Mouse (Mus musculus) yolk sac, embryonic 10.5 days (tissue): ENCODE measurements around the gene Baz2b.
"Not testable (repeated sequence)": the region's sequence is repeated elsewhere in the genome, so short reads cannot be mapped to it uniquely, and the experiment has no call there.

Experiments
- DNase-seq: peaks from one replicate; pipeline ENCODE4 v3.0.0-alpha.2; 2017; ENCODE audit warnings: low spot score

Baz2b gene

DNA sequence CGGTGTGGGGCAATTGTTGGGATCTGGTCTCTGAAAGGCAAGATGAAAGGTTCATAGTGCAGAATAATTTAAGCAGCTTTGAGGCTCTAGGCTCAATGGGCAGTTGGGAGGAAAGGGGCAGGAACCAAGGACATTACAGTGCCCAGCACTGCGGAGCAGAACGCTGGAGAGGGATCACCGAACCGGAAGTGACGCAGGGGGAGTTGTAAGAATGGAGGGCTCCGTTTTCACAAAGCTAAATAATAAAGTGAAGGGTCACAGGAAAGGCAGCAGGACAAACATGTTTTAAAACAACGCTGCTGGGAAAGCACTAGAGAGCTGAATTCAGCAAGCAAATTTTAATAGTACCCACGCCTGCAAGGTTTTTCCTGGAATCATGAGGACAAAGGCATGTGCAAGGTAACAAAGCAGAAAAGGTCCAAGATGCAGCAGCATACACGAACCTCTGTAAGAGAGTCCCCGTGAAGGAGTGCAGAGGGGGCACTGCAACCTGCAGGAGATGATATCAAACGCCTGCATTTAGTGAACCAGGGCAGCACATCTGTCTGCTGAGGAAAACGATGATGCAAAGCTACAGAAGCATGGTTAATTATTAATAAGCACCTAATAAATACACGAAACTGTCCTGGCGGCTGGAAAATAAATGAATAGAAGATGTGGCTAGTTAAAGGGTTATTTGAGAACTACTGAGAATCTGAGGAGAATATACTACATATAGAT is 120.0 kb downstream of the Baz2b start:
- DNase-seq: no peak

DNA sequence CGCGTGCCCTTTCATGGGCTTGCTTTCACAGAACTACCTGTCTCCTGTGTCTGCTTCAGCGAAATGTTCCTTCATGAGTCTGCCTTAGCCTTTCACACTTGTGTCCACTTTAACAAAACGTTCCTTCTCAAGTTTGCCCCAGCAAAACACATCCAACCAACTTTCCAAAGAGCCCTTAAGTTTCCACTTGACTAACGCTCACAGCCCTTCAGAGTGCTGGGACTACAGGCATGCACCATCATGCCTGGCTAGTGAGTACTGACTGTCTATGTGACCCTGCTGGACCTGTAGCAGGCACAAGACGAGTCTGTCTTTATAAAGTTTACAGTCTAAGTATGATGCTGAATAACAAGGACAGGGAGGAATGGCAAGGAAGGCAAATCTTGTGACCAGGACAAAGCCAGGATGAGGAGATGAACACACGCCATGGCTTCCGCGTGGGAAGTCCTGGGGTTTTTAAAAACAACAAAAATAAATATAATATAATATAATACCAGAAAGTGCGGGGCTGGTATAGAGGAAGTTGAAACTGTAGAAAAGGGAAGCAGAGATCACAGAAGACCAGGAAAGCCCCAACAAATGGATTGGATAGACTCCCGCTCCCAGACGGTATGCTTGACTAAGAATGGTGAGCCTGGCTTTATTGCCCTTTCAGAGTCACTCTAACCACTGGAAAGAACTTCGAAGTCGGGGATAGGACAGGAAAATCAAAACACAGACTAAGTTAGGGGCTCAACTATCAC is 120.7 kb downstream of the Baz2b start:
- DNase-seq: no peak

DNA sequence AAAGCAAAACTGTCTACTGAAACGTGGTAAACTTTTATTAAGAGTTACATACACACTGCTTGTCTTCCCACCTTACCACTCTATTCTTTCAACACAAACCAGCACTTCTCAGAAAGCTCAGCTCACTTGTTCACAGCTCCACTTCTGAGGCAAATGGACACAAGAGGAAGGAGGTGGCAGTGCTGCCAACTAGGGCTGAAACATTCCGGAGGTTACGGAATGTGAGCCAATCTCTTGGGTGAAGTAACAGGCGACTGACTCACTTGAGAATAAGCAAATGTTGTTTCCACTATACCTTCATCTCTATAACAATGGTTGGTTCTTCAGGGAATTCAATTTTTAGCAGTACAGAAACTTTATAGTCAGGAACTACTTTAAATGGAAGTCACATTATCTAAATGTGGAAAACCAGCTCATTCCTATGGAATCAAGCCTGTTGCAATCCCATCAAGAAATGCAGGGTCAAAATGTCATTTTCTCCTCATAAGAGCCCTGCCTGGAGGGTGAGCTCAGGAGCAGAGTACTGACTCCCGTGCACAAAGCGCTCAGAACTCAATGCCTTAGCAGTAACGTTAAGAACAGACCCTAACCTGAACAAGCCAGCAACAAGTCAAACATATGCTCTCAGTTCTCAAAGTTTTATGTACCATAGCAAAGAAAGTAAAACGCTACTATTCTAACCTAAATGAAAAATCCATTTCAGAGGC is 123.3 kb downstream of the Baz2b start:
- no peak for DNase-seq

DNA sequence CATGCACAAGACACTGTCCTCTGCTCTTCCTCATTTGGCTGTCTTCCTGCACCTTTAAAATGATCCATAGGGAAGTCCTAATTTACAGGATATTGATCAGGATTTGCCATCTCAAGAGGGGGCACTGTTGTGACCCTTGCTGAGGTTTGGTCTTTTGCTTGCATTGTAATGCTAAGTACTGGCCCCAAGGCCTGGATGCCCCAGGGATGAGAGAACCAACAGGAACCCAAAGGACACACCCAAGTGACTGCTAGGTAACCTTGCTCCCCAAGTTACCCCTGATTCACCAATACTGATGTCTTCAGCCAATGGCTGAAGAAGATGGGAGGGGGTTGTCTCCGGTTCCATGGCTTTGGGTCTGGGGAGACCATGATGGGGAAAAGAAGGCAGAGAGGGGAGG is 124.8 kb downstream of the Baz2b start:
- DNase-seq: no peak

DNA sequence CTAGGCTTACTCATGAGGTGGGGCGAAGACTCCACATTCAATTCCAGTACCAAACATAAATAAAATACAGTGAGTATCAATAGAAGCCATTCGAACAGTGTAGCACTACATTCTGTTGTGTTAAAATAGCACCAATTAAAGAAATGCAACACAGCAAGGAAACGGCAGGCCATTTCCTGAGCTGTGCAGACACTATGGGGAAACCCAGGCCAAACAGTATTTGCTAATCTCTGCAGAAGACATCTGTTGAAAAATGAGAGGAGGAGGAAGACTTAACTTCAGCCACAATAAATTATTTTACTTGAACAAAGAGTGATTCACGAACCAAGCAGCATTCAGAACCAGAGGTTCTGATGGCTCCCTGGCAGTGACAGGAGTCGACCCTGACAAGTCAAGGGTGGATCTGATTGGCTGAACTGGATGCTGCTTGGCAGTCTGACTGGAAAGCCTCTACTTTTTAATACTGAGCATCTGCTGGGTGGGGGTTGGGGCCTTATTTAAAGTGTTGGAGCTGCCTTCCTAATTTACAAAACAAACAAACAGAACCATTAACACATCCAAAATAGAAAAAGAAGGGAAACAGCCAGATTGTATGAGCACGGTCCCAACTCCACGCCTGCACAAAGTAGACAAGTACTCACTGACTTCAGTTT is 126.5 kb downstream of the Baz2b start:
- DNase-seq: no peak

DNA sequence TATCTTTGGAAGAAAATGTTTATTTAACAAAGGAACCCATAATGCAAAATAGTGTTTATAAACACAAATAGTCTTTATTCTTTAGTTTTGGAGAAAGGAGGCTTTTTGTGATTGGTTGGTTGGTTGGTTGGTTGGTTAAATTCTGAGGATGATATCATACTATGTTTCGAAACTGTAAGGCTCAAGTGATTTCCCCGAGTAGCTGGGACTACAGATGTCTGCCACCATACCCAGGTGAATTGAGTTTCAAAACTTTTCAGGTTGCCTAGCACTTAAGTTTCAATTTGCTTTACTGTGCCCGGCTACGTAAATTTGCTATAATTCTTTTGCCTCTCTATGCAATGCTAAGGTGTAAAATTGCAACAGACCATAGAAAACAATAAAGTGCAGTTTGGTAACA is 127.4 kb downstream of the Baz2b start:
- DNase-seq: no peak

DNA sequence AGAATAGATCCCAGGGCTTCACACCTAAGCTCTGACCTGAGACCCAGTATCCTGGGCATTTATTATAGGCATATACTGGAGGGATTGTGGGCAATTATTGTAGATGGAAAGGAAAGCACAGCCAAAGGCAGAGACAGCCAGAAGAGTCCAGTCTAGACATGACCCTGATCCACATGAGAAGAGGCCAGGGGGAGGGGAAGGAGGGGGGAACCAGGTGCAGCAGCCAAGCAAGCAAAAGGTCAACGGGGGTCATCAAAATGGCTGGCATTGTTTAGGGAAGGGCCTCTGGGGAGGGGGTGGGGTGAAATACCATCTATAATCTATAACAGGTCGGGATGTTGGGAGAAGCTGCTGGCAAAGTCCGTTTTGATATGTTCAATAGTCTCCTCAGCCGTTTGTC is 128.8 kb downstream of the Baz2b start:
- no peak for DNase-seq

DNA sequence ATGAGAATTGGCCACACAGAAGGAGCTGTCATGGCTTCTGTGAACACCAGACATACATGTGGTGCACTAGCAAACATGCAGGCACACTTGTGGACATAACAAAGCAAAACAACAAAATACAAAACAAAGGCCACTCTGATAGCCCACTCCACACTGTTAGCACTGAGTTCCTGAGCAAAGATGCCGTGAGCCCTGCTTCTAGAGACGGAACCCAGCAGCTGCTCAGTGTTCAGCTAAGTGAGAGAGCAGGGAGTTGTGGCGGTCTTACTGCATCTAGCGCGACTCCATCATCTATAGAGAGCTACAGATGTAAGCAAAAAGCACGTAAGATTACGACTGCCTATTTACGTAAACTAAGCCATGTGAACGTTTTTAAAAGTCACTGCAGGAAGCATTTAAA is 132.0 kb downstream of the Baz2b start:
- no peak for DNase-seq

DNA sequence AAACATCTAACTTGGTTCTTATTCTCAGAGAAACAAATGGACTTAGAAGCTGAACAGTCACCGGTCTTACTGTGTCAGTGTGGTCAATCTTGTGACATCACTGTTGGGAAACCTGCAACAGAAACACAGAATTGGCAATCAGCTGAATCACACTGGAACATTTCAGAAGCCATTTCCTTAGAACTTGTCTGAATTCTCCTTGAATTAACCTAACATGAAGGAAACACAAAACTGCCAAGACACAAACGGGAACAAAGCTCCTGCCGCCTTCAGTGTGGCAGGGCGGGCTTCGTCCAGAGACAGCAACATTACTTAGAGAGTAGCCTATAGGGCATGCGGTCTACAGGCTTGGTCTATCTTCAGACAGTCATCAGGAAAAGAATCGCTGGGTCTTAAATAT is 132.8 kb downstream of the Baz2b start:
- DNase-seq: no peak

DNA sequence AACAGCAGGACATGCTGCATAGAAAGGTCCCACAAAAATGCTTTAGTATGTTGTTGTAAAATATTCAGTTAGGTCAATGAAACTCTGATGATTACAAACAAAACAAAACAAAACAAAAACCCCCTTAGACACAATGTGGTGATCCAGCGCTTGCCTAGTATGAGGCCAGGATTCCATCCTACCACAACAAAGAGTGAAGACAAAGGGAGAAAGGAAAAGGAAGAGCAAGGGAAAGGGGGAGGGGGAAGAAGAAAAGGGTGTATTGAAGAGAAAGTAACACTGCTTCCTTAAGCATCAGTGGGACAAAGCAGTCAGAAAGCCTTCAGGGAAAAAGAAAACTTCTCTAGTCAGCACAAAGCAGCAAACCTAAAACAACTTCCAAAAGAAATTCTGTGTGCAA is 133.6 kb downstream of the Baz2b start:
- no peak for DNase-seq

DNA sequence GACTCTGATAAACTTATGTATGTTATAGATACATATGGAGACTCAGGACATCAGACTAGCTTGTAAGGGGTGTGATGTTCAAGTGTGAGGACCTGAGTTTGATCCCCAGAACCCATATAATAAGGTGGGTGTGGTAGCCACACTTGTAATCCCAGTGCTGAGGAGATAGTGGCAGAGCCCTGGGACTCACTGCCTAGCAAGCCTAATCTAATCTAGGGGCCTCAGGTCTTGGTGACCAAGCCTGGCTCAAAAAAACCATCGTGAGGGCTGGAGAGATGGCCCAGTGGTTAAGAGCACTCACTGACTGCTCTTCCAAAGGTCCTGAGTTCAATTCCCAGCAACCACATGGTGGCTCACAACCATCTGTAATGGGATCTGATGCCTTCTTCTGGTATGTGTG is 135.8 kb downstream of the Baz2b start:
- not testable (repeated sequence) for DNase-seq

DNA sequence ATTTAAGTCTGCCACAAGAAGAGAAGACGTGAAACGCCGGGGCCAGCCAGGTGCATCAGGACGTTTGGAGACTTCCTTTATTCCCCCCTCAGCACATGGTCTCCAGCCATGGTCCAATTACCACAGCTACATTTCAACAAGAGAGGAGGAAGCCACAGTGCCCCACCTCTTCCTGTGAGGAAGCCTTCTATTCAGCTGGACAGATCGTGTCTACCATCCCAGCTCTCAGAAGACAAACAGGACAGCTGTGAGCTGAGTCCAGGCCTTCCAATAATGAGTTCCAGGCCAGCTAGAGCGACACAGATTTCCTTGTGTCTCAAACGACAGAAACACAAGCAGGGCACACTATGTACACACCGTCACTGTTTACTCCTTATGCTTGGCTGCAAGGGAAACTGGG is 137.8 kb downstream of the Baz2b start:
- DNase-seq: no peak

DNA sequence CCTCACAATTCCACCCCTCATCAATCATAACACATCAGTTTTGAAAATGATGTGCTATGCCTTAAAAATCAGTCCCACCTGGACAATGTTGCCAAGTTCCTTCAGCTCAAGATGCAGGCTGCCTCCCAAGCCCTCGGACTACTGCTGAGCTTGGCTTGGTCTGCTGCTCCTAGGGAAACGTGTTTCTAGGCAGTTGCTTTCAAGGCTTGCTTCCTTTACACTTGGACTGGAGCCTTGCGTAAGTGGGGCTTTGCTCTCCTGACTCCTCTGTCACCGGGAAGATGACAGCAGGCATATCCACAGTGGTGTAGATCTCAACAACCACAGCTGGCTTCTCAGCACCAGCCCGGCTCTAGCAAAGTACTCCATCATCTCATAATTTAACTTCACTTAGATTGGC is 138.7 kb downstream of the Baz2b start:
- no peak for DNase-seq

DNA sequence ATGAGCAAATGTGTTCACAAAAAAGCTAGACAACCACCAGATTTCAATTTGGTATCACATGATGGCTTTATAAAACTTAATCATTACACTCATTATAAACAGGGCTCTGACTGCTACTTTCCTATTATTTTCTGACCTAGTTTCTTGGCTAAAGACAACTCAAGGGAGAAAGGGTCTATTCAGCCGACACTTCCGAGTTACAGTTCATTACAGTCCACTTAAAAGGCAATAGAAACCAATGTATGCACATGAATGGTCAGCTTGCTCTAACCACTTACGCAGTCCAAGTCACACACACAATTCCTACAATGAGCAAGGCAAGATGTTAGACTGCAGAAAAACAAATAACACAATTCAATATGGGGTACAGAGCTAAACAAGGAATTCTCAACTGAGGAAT is 141.2 kb downstream of the Baz2b start:
- DNase-seq: no peak

DNA sequence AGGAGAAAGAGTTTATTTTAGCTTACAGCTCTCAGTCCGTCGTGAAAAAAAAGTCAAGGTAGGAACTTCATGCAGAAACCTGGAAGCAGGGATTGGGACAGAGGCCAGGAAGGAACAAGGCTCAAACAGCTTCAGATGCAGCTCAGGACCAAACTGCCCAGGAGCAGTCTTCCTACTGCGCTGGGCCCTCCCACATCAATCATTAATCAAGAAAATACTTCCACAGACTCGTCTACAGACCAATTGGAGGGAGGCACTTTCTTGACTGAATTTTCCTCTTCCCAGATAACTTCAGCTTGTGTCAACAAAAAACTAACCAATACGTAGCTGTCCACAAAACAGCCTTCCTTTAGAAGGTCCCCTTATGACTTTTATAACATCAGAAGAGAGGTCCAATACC is 144.2 kb downstream of the Baz2b start:
- no peak for DNase-seq

DNA sequence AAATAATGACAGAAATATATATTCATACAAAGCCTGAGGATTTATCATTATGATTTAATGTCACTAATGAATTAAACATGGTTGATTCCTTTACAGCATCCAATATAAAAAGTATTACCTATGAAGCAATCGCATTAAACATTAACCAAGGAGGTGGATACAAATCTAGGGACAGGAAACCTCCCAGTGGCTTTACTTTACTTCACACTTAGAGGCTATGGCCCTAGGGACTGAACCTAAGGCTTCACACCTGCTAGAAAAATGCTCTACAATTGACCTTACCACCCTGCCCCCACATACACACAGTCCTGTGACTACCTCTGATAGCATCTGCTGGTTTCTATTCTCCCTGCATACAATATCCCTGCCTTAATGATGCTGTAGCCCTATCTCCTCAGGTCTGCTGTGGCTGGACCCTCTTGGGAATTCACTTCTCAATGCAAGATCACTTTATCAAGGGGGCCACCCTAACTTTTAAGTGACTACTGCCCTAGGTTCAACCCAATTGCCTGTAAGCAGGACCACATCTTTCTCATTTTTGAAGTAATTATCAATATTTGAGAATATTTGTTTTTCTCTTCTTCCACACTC is 149.4 kb downstream of the Baz2b start:
- DNase-seq: no peak

DNA sequence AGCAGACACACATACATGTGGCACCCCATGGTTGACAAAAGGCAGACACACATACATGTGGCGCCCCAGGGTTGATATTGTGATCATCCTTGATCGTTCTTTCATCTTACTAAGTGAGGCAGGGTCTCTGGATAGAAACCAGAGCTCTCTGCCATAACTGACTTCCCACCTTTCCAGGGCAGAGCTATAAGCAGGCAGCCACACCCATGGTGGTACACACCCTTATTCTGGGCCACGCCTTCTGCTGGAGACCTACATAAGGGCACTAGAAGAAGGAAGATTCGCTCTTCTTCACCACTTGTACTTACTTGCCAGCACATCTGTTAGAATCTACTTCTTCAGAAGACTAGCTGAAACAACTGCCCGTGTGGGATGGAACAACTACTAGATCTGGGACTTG is 150.3 kb downstream of the Baz2b start:
- no peak for DNase-seq

DNA sequence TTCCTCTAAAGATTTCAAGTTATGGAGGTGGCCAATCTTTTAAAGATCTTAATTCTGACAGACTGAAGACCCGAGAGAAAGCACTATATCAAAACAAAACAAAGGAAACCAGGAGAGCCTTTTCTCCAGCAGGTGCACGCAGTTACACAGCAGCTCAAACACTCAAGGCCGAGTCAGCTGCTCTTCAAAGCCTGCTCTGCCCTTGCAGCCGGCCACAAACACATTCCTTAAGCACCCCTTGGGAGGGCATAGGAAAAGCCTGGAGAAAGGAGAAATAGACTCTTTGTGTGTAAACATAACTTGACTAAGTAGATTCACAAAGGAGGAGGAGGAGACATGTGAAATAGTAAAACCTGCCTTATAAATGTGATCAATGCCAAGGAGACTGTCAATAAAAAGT is 153.6 kb downstream of the Baz2b start:
- no peak for DNase-seq

DNA sequence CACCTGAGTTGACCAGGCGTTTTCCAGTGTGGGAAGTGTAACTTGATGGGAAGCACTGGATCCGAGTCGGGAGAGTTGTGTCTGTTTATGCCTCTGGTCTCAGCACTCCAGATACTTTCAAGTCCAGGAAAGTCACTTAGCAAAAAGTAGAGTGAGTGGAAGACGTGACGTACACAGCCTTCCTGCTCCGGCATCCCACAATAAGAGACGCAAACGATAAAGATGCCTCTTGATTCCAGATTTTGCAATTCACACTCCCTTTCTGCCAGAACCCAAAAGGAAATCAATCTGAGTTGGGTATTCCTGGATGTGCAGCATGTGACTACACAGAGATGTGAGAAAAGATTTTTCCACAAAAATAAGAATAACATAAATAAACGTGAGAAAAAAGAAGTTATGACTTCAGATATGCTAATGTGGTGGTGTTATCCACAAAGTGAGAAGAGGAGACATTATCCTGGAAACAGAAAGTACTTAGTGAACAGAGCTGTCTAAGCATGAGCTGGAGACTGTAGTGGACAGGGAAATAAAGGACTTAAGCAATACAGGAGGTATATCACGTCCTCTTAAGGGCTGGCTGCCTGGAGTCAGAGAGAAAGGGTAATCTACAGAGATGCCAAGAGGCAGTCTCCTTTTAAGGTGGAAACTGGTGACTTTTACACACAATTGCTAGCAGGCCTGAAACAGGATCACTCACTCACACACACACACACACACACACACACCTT is 154.7 kb downstream of the Baz2b start:
- DNase-seq: no peak

DNA sequence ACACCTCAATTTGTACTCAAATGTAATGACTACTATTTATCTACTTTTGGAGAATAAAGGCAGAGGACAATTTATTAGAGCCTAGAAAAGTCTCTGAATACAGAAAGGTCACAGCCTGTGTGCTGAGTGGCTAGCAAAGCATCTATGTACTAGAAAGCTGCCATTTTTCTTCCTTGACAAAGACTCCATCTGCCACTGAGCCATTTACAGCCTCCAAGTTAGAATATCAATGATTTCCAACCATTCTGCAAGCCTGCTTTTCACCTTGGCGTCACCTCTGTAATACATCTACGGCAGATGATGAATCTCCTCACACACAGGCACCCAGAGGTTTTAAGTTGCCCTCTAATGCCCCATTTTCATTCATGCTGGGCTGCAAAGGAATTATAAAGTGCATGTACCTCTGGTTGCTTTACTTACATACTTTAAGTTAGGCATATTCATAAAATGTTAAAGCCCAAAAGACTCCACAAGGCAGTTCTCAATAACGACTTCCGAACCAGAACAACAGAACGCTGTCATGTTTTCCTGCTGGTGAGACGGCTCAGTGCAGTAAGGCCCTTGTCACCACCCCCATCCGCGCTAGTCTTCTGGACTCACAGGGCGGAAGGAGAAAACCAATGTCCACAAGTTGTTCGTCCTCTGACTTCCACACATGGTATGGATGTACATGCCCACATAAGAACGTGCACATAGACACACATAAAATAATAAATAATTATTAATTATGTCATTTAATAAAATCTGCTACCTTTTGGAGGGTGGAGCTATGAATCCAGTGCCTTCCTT is 156.2 kb downstream of the Baz2b start:
- no peak for DNase-seq
